Mouse (Mus musculus) cerebral cortex, adult 2 months (tissue): ENCODE measurements around the gene Ranbp10.

Source experiments
- WGBS: fragments of 180-500 bp; shearing (Covaris S2); methylation state at CpG from one replicate; pipeline ENCODE4 v1.1.7; 2018; 5-methylcytosine and 5-hydroxymethylcytosine counted together

Gene Ranbp10

DNA sequence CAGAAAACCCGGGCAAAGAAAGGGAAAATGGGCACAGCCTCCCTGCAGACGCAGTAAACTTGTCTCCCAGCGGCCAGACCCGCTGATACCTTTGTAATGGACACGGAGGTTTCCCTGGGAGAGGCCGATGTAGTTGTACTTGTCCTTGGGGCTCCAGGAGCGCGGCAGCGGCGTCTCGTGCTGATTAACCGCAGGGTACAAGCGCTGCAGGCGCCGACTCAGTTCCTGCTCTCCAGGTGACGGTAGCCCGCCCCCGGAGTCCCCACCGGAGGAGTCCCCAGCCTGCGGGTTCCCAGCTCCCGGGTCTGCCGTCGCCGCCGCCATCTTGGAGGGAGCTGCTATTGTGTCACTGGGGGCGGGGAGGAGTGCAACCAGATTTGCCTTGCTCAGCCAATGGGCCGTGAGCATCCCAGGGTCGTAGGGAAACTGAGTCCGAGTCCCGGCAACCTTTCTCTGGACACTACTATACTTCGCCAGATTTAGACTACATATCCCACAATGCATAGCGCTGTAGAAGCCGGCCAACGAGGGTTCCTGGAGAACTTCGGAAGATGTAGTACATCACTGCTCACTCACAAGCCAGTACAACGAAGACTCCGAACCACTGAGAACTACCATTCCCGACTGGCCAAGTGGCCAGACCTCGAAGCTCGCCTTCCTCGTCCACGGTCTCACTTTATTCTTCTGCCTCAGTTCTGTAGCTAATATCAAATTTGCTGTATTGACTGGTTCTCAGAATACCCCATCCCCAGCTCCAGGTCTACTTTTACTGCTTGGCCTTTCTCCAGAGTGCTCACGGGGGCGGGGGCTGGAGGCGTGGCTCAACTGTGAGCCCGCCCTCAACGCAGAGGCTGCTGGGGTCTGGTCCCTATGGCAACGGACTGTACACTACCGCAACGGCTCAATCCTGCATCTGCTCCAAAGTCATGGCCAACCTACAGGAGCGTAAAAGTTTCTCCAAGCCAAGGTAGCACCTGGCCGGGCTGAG lies at the start of gene Ranbp10, which contains the start of gene Tsnaxip1:
Gene Ranbp10 (minus strand): TSS at position 490 of the 988 bp plus-strand sequence.
Gene Tsnaxip1 (plus strand): TSS at position 871 of the 988 bp plus-strand sequence.
- WGBS = under 1% methylated on average over 52 of the region's 52 CpGs

GRCm38 (mm10) chr8:105874301-105874700 lies 47.2 kb upstream of the Ranbp10 start:
- 25% methylated on average over 6 of the region's 6 CpGs for WGBS

DNA sequence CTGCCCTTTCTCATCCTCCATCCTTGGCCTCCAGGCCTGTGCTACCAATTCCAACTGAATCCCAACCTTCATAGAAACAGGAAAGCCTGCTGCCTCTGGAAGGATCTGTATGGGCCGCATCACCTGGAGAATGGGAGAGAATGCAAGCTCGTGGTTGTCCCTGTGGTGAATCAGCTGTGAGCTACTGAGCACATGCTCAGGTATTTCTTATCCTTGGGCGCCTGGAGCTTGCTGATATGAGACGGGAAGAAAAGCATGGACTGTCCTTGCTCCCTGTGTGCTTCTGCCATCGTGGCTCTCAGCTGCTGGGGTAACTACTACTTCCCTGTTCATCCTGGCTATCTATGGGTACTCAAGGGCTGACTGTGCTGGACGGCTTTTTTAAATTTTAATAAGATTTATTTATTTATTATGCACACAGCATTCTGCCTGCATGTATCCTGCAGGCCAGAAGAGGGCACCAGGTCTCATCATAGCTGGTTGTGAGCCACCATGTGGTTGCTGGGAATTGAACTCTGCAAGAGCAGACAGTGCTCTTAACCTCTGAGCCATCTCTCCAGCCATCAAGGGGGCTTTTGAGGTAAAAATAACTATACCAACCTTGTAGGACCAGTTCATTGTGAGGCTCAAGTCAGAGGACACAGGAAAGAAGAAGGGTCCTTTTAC lies 39.3 kb upstream of the Ranbp10 start:
- 88% methylated on average over 6 of the region's 6 CpGs for WGBS

- 7% methylated on average over 1 of the region's 1 CpGs for WGBS
Observed at GRCm38 (mm10) chr8:105861951-105862350, 34.8 kb upstream of the Ranbp10 start.

- WGBS = under 1% methylated on average over 59 of the region's 59 CpGs
Observed at GRCm38 (mm10) chr8:105860143-105860981, 33.2 kb upstream of the Ranbp10 start, which contains the start of gene Nutf2. Gene Nutf2 (plus strand): TSS chr8:105860580.

GRCm38 (mm10) chr8:105859314-105859713 lies 32.2 kb upstream of the Ranbp10 start:
- WGBS = 64% methylated on average over 5 of the region's 5 CpGs

DNA sequence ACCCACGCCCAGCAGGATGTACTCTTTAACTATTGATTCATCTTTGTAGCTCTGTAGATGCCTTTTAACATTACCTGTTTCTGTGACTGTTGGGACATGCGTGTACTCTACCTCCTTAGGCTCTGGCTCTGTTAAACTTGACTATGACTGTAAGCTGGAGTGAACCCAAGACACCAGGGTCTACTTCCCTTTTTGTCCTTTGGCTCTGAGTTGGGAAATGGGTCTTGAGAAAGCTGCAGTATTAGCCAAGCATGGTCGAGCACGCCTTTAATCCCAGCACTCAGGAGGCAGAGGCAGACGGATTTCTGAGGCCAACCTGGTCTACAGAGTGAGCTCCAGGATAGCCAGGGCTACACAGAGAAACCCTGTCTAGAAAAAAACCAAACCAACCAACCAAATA lies 31.3 kb upstream of the Ranbp10 start:
- WGBS = 75% methylated on average over 5 of the region's 5 CpGs

DNA sequence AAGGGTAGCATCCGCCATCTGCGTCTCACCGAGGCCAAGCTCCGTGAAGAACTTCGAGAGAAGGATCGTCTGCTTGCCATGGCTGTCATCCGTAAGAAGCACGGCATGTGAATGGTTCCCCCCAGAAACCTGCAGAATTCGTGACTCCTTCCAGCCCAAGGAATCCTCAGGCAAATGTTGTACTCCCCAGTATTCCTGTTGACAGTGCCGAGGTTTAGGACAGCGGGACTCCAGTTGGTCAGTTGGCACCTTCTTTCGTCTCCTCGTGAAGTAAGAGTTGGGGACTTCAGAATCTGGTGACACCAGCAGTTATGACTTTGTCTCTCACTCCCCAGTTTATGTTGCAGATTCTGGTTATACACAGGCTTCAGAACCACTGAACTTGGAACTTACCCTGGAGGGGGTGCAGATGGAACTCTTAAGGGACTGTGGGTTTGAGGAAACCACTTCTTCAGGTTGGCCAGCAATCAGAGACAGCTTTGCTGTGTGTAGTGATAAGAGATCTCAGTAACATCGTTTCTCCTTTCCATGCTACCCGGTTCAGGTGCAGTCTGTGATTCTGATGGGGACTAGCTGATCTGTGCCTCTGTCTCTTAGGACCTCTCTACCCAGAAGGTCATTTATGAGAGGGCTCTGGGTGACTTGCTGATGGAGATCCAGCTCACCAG lies 29.2 kb upstream of the Ranbp10 start:
- 8% methylated on average over 15 of the region's 15 CpGs for WGBS

- under 1% methylated on average over 70 of the region's 71 CpGs for WGBS
Observed at GRCm38 (mm10) chr8:105855248-105856167, 28.4 kb upstream of the Ranbp10 start.

- WGBS = under 1% methylated on average over 43 of the region's 43 CpGs
Observed at GRCm38 (mm10) chr8:105854715-105855216, 27.6 kb upstream of the Ranbp10 start, which contains the start of gene Thap11. Gene Thap11 (plus strand): TSS chr8:105855132.

DNA sequence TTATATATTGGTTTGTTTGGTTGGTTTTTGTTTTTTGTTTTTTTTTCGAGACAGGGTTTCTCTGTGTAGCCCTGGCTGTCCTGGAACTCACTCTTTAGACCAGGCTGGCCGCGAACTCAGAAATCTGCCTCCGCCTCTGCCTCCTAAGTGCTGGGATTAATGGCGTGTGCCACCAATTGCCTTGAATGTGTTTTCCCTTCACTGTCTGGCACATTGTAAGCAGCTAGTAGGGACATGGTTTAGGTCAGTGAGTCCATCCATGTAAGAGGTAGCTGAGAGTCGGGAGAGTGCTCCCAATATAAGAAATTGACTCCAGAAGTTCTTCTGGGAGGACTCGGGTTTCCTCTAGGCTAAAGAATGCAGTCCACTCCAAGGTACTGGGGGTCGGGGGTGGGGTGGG lies 27.2 kb upstream of the Ranbp10 start:
- 24% methylated on average over 8 of the region's 8 CpGs for WGBS

DNA sequence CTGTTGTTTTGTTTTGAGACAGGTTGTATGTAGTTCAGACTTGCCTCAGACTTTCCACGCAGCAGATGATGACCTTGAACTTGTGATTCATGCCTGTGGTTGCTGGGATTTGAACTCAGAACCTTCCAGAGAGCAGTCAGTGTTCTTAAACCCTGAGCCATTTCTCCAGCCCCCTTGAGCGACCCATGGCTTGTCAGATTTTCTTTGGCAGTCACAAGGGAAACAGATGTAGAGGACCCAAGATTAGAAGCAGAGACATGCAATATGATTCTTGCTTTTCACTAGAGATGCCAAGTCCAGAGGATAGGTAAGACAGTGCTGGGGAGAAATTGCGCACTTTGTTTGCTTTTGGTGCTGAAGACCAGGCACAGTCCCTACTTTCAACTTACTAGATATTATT lies 26.0 kb upstream of the Ranbp10 start, which contains the start of gene Cenpt:
Gene Cenpt (minus strand): TSS at position 101 of the 400 bp plus-strand sequence.
- 83% methylated on average over 3 of the region's 3 CpGs for WGBS

GRCm38 (mm10) chr8:105852146-105852729 lies 25.1 kb upstream of the Ranbp10 start:
- 77% methylated on average over 12 of the region's 12 CpGs for WGBS

DNA sequence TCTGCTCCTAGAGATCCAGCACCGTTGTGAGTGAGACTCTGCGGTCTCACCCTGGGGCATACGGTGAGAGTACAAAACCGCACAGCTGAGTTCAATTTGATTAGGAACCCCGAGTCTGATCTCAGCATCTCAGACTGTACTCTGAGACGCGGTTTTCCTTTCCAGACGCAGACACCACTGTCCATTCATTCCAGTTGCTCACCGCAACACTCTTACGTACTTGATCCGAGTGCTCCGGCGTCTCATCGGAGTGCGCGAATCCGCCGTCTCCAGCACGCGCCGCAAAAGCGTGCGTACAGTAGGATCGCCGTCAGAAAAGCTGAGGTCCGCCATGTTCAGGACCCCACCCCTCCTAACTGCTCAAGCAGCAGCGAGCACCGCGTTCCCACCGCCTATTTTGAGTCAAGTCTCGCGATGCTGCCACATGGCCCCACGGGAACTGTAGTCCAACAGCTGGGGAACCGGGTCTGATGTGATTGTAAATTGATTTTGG lies 24.5 kb upstream of the Ranbp10 start:
- WGBS = under 1% methylated on average over 34 of the region's 34 CpGs

DNA sequence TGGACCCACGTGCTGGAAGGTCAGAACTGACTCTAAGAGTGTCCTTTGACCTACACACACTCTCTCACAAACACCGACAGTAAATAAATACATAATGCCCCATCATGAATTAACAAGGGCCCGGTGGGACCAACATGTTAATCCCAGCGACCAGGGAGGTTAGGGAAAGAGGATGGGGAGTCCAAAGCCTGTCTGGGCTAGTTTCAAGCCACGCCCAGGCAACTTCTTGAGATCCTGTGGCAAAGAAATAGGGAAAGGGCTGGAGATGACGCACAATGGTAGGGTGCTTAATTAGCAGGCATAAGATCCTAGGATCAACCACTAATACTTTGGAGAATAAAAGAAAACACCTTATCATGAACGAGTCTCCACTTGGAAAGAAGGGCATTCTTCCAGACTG lies 23.5 kb upstream of the Ranbp10 start:
- WGBS = 72% methylated on average over 7 of the region's 7 CpGs

- WGBS = 88% methylated on average over 4 of the region's 4 CpGs
Observed at GRCm38 (mm10) chr8:105850014-105850413, 22.9 kb upstream of the Ranbp10 start.

DNA sequence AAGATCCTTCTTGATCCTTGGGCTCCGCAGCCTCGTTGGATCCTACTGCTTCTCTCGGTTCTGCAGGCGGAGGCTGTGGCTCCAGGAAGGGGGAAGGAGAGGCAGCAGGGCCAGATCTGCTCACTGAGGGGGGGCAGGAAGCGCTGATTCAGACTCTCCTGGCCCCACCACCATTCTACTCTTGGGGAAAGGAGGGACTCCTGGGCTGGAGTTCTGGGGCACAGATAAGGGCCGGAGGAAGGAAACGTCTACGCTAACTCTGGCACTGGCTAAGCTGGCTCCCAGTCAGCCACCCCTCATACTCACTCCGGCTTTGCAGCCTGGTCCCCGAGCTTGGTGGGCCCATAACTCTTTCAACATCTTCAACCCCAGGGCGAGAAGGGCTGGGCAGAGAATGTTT lies 19.5 kb upstream of the Ranbp10 start:
- 90% methylated on average over 11 of the region's 11 CpGs for WGBS

DNA sequence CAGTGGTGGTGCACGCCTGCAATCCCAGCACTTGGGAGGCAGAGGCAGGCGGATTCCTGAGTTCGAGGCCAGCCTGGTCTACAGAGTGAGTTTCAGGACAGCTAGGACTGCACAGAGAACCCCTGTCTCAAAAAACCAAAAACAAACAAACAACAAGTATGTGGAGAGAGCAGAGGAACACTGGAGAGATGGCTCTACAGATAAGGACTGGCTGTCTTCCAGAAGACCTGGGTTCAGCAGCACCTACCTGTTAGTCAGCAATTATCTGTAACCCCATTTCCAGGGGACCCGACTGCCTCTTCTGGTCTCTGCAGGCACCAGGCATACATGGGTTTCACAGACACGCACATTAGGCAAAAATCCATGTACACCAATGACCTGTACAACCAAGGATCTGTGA lies 12.1 kb upstream of the Ranbp10 start:
- 90% methylated on average over 5 of the region's 5 CpGs for WGBS

DNA sequence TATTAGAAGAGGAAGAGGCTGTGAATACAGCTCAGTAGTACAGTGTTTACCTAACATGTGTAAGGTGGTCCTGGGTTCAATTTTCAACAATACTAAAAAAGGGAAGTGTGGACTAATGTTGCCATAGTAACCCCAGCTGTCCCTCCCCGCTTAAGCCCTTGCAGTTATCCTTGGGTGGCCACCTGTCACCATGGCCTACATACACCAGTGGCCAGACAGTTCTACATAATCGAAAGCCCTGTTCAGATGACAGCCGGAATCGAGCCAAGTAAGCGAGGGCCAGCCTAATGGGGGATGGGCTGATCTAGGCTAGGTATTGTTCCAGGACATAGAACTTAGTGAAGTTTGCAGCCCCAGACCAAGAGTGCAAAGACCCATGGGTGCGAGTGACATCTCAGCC lies 9.8 kb upstream of the Ranbp10 start:
- 63% methylated on average over 6 of the region's 6 CpGs for WGBS
